Mouse (Mus musculus): ENCODE data around the gene Nub1.
"Not testable (repeated sequence)": the region's sequence is repeated elsewhere in the genome, so short reads cannot be mapped to it uniquely, and the experiment has no call there.

Gene Nub1

GRCm38 (mm10) chr5:24685366-24686093 lies at the start of gene Nub1:
Gene Nub1, plus strand, starts transcription at chr5:24685532.
- peak; percentile 93 to 95 for DNase-seq (ENCODE audit: low spot score in 2 of 2)

- DNase-seq (ENCODE audit: low spot score in 2 of 2) = no peak
Observed at GRCm38 (mm10) chr5:24636987-24637386, 48.3 kb upstream of the Nub1 start.

- no peak for DNase-seq (ENCODE audit: low spot score in 2 of 2)
Observed at GRCm38 (mm10) chr5:24638131-24638530, 47.2 kb upstream of the Nub1 start.

GRCm38 (mm10) chr5:24639081-24639480 lies 46.3 kb upstream of the Nub1 start:
- no peak for DNase-seq (ENCODE audit: low spot score in 2 of 2)

- DNase-seq (ENCODE audit: low spot score in 2 of 2) = no peak
Observed at GRCm38 (mm10) chr5:24645454-24645853, 39.9 kb upstream of the Nub1 start.

GRCm38 (mm10) chr5:24649231-24649630 lies 36.1 kb upstream of the Nub1 start:
- no peak for DNase-seq (ENCODE audit: low spot score in 2 of 2)

- no peak for DNase-seq (ENCODE audit: low spot score in 2 of 2)
Observed at GRCm38 (mm10) chr5:24649701-24650100, 35.6 kb upstream of the Nub1 start.

GRCm38 (mm10) chr5:24651356-24651755 lies 34.0 kb upstream of the Nub1 start:
- no peak for DNase-seq (ENCODE audit: low spot score in 2 of 2)

GRCm38 (mm10) chr5:24651768-24652752 lies 33.3 kb upstream of the Nub1 start:
- DNase-seq (ENCODE audit: low spot score in 2 of 2) = peak; percentile 69 to 75

- no peak for DNase-seq (ENCODE audit: low spot score in 2 of 2)
Observed at GRCm38 (mm10) chr5:24652780-24653179, 32.6 kb upstream of the Nub1 start.

- no peak for DNase-seq (ENCODE audit: low spot score in 2 of 2)
Observed at GRCm38 (mm10) chr5:24654491-24654890, 30.8 kb upstream of the Nub1 start.

GRCm38 (mm10) chr5:24657113-24657512 lies 28.2 kb upstream of the Nub1 start:
- no peak for DNase-seq (ENCODE audit: low spot score in 2 of 2)

- no peak for DNase-seq (ENCODE audit: low spot score in 2 of 2)
Observed at GRCm38 (mm10) chr5:24659708-24660423, 25.5 kb upstream of the Nub1 start.

- no peak for DNase-seq (ENCODE audit: low spot score in 2 of 2)
Observed at GRCm38 (mm10) chr5:24661457-24661856, 23.9 kb upstream of the Nub1 start.

- peak; percentile 56 to 60 for DNase-seq (ENCODE audit: low spot score in 2 of 2)
Observed at GRCm38 (mm10) chr5:24674238-24674637, 11.1 kb upstream of the Nub1 start.

- no peak for DNase-seq (ENCODE audit: low spot score in 2 of 2)
Observed at GRCm38 (mm10) chr5:24681436-24681835, 3.9 kb upstream of the Nub1 start.

GRCm38 (mm10) chr5:24684578-24685365 lies 560 bp upstream of the Nub1 start:
- peak; percentile 58 to 73 for DNase-seq (ENCODE audit: low spot score in 2 of 2)

GRCm38 (mm10) chr5:24686176-24686575 lies 844 bp downstream of the Nub1 start:
- DNase-seq (ENCODE audit: low spot score in 2 of 2) = no peak

- DNase-seq (ENCODE audit: low spot score in 2 of 2) = not testable (repeated sequence)
Observed at GRCm38 (mm10) chr5:24686671-24687420, 1.5 kb downstream of the Nub1 start.

- DNase-seq (ENCODE audit: low spot score in 2 of 2) = no peak
Observed at GRCm38 (mm10) chr5:24687696-24688095, 2.4 kb downstream of the Nub1 start.
